Mouse (Mus musculus) neutrophil, adult 59 days (primary cell): ENCODE data around the gene Ralgapa1. TPM values are rescaled to one million over a fixed set of nuclear protein-coding genes. Genes with fewer than 3 reads are reported as not detected.

ENCODE experiments used
- total RNA-seq, 2 experiments: library from RNA; stranded (reverse); gene quantifications; 1 replicate in 1 of 2; 2 replicates in 1 of 2; pipeline ENCODE4 v1.2.4; 2023

Gene Ralgapa1
- 10 to 100 TPM; 70.2 to 71.5 TPM for total RNA-seq

GRCm38 (mm10) chr12:55820661-55821314 is at the start of gene Ralgapa1:
Gene Ralgapa1, minus strand, starts transcription at chr12:55821167.

GRCm38 (mm10) chr12:55836199-55836951 is 15.4 kb upstream of the Ralgapa1 start, which contains the start of gene Brms1l:
Gene Brms1l, plus strand, starts transcription at chr12:55836324.

GRCm38 (mm10) chr12:55598887-55599561 is 221.9 kb downstream of the Ralgapa1 start, which contains the start of gene Insm2:
Gene Insm2, plus strand, starts transcription at chr12:55599427.

GRCm38 (mm10) chr12:55565206-55565605 is 255.8 kb downstream of the Ralgapa1 start, which contains the start of gene Aldoart2:
Gene Aldoart2, plus strand, starts transcription at chr12:55565239.

Other genes starting within 250 kb of the Ralgapa1 start
- not detected for gene Insm2, start 221.7 kb downstream of the Ralgapa1 start, total RNA-seq
- gene Brms1l, start 15.2 kb upstream of the Ralgapa1 start, total RNA-seq: 1 to 10 TPM; 8.7 to 10.0 TPM